Mouse (Mus musculus) neural tube, embryonic 15.5 days (tissue): ENCODE results near the gene Bcl3. TPM values are rescaled to one million over a fixed set of nuclear protein-coding genes. Genes with fewer than 3 reads are reported as not detected.

Experiments
- ATAC-seq: fragments of 200-750 bp; cut with Nextera tagmentation; 2 replicates; pipeline ENCODE4 v1.8.0; 2017; ENCODE audit warnings: mild to moderate bottlenecking, moderate TSS enrichment, moderate library complexity; ENCODE audit not compliant: low FRiP score
- H3K27ac ChIP-seq: fragments of 300-500 bp; sonication (generic); replicated peaks from 2 replicates; pipeline ENCODE4 v1.5.1; 2015; ENCODE audit warnings: mild to moderate bottlenecking, inconsistent platforms
- H3K27me3 ChIP-seq: fragments of 300-500 bp; sonication (generic); replicated peaks from 2 replicates; pipeline ENCODE4 v1.6.1; 2015; ENCODE audit warnings: inconsistent platforms
- H3K36me3 ChIP-seq: fragments of 300-500 bp; sonication (generic); 2 replicates; pipeline ENCODE4 v1.6.1; 2015; ENCODE audit warnings: inconsistent platforms
- H3K4me1 ChIP-seq: fragments of 300-500 bp; sonication (generic); 2 replicates; pipeline ENCODE4 v1.6.1; 2015; ENCODE audit warnings: inconsistent platforms
- H3K4me2 ChIP-seq: fragments of 300-500 bp; sonication (generic); 2 replicates; pipeline ENCODE4 v1.6.1; 2015; ENCODE audit warnings: inconsistent platforms, mild to moderate bottlenecking, moderate library complexity
- H3K4me3 ChIP-seq: fragments of 300-500 bp; sonication (generic); replicated peaks from 2 replicates; pipeline ENCODE4 v1.5.1; 2015; ENCODE audit warnings: mild to moderate bottlenecking, inconsistent platforms
- H3K9ac ChIP-seq: fragments of 300-500 bp; sonication (generic); replicated peaks from 2 replicates; pipeline ENCODE4 v1.6.1; 2015; ENCODE audit warnings: mild to moderate bottlenecking, inconsistent platforms
- H3K9me3 ChIP-seq: fragments of 300-500 bp; sonication (generic); replicated peaks from 2 replicates; pipeline ENCODE4 v1.6.1; 2016; ENCODE audit warnings: inconsistent platforms
- WGBS: fragments of 180-500 bp; shearing (Covaris S2); methylation state at CpG from one replicate; pipeline ENCODE4 v1.1.7; 2015; ENCODE audit warnings: mixed read lengths; 5-methylcytosine and 5-hydroxymethylcytosine counted together
- polyA plus RNA-seq: library from polyadenylated mRNA; unstranded; fragments of >200 nt; fragmentation: Nextera tagmentation; extraction: Ambion mirVana; gene quantifications from 2 replicates; pipeline ENCODE4 v1.2.1, GENCODE M21; 2015

Gene Bcl3
- polyA plus RNA-seq, 1 experiment from 2014 or later, result 1.2 TPM

DNA sequence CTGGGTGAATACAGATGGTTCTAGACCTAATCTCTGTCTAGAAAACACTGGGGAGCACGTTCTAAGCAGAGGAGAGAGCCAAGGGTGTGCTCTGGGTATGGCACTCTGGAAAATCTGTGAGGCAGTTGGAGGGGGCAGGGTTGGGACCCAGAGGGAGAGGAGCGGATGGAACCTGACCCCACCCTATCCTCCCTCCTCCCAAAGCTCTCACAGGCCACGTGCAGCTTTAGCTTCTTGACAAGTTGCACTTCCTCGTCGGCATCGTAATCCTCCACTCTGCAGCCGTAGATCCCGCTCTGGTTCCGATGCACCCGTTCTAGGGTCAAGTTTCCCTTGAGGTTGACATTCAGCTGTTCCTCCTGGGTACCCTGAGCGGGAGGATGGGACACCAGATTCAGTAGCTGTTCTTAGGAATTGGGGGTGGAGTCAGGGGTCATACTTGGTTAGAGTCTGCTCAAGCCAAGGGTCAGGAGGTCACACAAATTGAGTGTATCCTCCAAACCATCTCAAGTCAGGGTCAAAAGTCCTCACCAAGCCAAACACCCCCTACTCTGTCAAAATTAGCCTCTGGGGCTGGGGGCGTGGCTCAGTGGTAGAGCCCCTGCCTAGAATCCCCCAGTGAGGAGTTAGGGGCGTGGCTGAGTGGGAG lies 58.6 kb downstream of the Bcl3 start:
- no peak for ATAC-seq

DNA sequence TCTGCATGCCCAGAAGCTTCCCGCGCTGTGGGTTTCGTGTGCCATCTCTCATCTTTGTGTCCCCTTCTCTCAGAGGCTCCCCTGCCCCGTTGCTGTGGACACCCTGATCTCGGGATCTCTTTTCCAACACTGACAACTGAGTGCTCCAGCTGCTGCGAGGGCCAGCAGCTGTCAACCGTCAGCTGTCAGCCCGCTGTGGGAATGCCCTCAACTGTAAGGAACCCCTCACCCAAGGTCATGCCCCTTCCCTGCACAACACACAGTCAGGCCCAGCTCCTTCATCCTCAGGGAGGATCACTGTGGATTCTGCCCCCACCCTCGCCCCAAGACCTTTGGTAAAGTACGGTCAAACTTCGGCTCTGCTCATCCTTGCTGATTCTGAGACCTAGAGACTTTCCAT lies 60.3 kb downstream of the Bcl3 start:
- no peaks in the 10 kb centered on the region for H3K36me3 ChIP-seq
- no peak for ATAC-seq
- H3K9ac ChIP-seq, result no peak overlapping the region
- H3K27ac ChIP-seq, result no peak overlapping the region
- no peak overlapping the region for H3K4me2 ChIP-seq
- 93% methylated on average over 11 of the region's 11 CpGs for WGBS
- H3K4me1 ChIP-seq, result no peaks in the 10 kb centered on the region
- H3K27me3 ChIP-seq, result no peaks in the 10 kb centered on the region
- no peak overlapping the region for H3K4me3 ChIP-seq
- no peaks in the 10 kb centered on the region for H3K9me3 ChIP-seq

More for the DNA sequence above, 58.6 kb downstream of the Bcl3 start:
- peaks cover 2% of the 10 kb centered on the region for H3K4me1 ChIP-seq
- H3K9ac ChIP-seq, result no peak overlapping the region
- H3K4me3 ChIP-seq, result no peak overlapping the region
- no peak overlapping the region for H3K27ac ChIP-seq
- peaks cover 10% of the 10 kb centered on the region for H3K27me3 ChIP-seq
- H3K9me3 ChIP-seq, result no peaks in the 10 kb centered on the region
- H3K4me2 ChIP-seq, result no peak overlapping the region
- WGBS, result 86% methylated on average over 13 of the region's 13 CpGs
- no peaks in the 10 kb centered on the region for H3K36me3 ChIP-seq

DNA sequence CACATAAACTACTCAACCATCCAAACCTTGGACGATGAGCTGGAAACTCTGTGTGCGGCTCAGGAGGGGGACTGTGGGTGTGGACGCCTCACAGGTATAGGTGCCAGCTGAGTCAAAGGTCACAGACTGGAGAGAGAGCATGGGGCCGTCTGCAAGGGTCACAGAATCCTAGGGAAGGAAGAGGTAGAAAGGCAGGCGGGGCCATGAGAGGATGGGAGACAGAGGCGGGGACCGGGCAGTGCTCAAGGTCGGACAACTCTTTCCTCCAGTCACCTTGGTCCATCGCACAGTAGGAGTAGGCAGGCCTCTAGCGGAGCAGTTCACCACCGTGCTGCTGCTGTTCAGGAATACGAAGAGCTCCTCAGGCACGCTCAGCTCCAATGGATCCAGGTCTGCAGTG lies 62.5 kb downstream of the Bcl3 start:
- WGBS, result 96% methylated on average over 13 of the region's 13 CpGs
- no peak overlapping the region for H3K27ac ChIP-seq
- H3K4me1 ChIP-seq, result no peaks in the 10 kb centered on the region
- no peak overlapping the region for H3K4me2 ChIP-seq
- no peaks in the 10 kb centered on the region for H3K9me3 ChIP-seq
- no peak overlapping the region for H3K4me3 ChIP-seq
- H3K9ac ChIP-seq, result no peak overlapping the region
- H3K27me3 ChIP-seq, result no peaks in the 10 kb centered on the region
- ATAC-seq, result no peak
- no peaks in the 10 kb centered on the region for H3K36me3 ChIP-seq

DNA sequence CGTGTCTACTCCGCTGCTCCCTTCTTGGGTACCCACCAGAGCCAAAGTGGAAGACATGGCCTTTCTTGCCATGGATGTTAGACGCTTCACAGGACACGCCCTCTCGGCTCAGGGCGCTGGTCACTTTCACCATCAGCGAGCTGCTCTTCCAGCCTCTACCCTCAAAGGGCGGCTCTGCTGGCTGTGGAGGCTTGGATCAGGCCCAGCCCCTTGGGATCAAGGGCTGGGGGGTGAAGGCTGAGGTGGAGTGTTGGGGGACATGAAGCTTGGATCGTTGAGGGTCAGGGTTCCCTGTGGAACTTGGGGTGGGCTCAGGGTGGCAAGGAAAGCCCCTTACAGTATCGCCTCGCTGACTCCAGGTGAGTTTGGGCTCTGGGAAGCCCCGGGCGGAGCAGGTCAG lies 63.9 kb downstream of the Bcl3 start:
- H3K9ac ChIP-seq, result no peak overlapping the region
- H3K4me2 ChIP-seq, result no peak overlapping the region
- no peak for ATAC-seq

More for the DNA sequence above, 63.9 kb downstream of the Bcl3 start:
- Histone ChIP-seq H3K36me3 (no peaks in the 10 kb centered on the region), H3K4me1 (no peaks in the 10 kb centered on the region), H3K27ac (no peak overlapping the region), H3K27me3 (no peaks in the 10 kb centered on the region), H3K9me3 (no peaks in the 10 kb centered on the region), H3K4me3 (no peak overlapping the region)
- WGBS, result 91% methylated on average over 13 of the region's 13 CpGs

Other genes starting within 250 kb of the Bcl3 start
- 0.23 and 0.61 TPM in 2 replicates for gene Zfp296, start 245.5 kb downstream of the Bcl3 start, polyA plus RNA-seq
- gene Gemin7, start 245.2 kb downstream of the Bcl3 start, polyA plus RNA-seq, result 145 and 154 TPM in 2 replicates
- 51.0 and 61.5 TPM in 2 replicates for gene Clasrp, start 218.3 kb downstream of the Bcl3 start, polyA plus RNA-seq
- 9.6 and 12.8 TPM in 2 replicates for gene Relb, start 193.3 kb downstream of the Bcl3 start, polyA plus RNA-seq
- 128 and 140 TPM in 2 replicates for gene Clptm1, start 157.7 kb downstream of the Bcl3 start, polyA plus RNA-seq
- 1.8 TPM in 2 replicates for gene Apoc2, start 144.8 kb downstream of the Bcl3 start, polyA plus RNA-seq
- gene Gm44805, start 141.3 kb downstream of the Bcl3 start, polyA plus RNA-seq, result not detected in 2 replicates
- gene Apoc4, start 141.3 kb downstream of the Bcl3 start, polyA plus RNA-seq, result 0.38 and 0.75 TPM in 2 replicates
- gene Apoc1, start 130.1 kb downstream of the Bcl3 start, polyA plus RNA-seq, result 6.5 and 7.3 TPM in 2 replicates
- gene Apoe, start 123.6 kb downstream of the Bcl3 start, polyA plus RNA-seq, result 643 and 683 TPM in 2 replicates
- gene Tomm40, start 107.3 kb downstream of the Bcl3 start, polyA plus RNA-seq, result 155 and 171 TPM in 2 replicates
- 56.5 and 68.7 TPM in 2 replicates for gene Nectin2, start 72.3 kb downstream of the Bcl3 start, polyA plus RNA-seq
- 26.3 and 37.0 TPM in 2 replicates for gene Bcam, start 51.8 kb downstream of the Bcl3 start, polyA plus RNA-seq
- gene Cblc, start 26.0 kb downstream of the Bcl3 start, polyA plus RNA-seq, result 0.69 and 2.2 TPM in 2 replicates
- gene Gm19345, start 29.2 kb upstream of the Bcl3 start, polyA plus RNA-seq, result 14.3 and 17.3 TPM in 2 replicates
- gene Ceacam16, start 38.5 kb upstream of the Bcl3 start, polyA plus RNA-seq, result 0.69 and 1.2 TPM in 2 replicates
- not detected in 2 replicates for gene Ceacam19, start 65.2 kb upstream of the Bcl3 start, polyA plus RNA-seq
- gene Pvr, start 98.4 kb upstream of the Bcl3 start, polyA plus RNA-seq, result 12.0 and 12.5 TPM in 2 replicates
- gene Igsf23, start 128.0 kb upstream of the Bcl3 start, polyA plus RNA-seq, result 0.12 and 0.43 TPM in 2 replicates
- gene Ceacam20, start 142.6 kb upstream of the Bcl3 start, polyA plus RNA-seq, result not detected in 2 replicates
- gene Nlrp9b, start 168.7 kb upstream of the Bcl3 start, polyA plus RNA-seq, result not detected in 2 replicates